In genomic region chr1:37800298-37800697, GRCm38 (mm10) we compare ENCODE assay signal across 21 mouse cellular contexts.
DNase-seq lines count a peak whose midpoint lies in the region; ATAC-seq lines count a peak whose summit lies in the region.
"Had no signal": no experiment of that assay in that cellular context is flagged by ENCODE, and none has a peak within 500 bp of the region (broad histone marks: within the 10 kb centered on the region; RNA-seq: fewer than 3 reads in every experiment).

No protein-coding gene starts in this region.

- DNase-seq in 3T3-L1 (ENCODE audit: low read depth, low spot score), result peak; percentile 24
- DNase-seq in 416B (ENCODE audit: low read depth), result peak; percentile 53
- DNase-seq in MEL-GATA-1-ER (ENCODE audit: extremely low read depth, low read depth), result peak; percentile 4
- DNase-seq in spleen, postnatal 14 days (ENCODE audit: low spot score in 2 of 2), result no peak
- no peak for DNase-seq in ovary, postnatal 36 days (ENCODE audit: low spot score)
- DNase-seq: adrenal gland, postnatal 10 days; adrenal gland, postnatal 36 days; B cell, adult 2 months; cerebellum, adult 18-20 months; cerebellum, adult 9-11 months; cerebellum, postnatal 25 days; embryo, embryonic 11 days; gastrocnemius, postnatal 25 days; heart, adult 18-20 months; heart, postnatal 10 days; heart, postnatal 36 days had no signal

- ATAC-seq in common myeloid progenitor, adult 5-6 weeks (replicated peaks; ENCODE audit: low read depth, poor library complexity, severe bottlenecking), result peak; percentile 32; the same call in 1 of the 2 replicates
- ATAC-seq: forebrain, embryonic 15.5 days; hindbrain, embryonic 16.5 days; intestine, embryonic 15.5 days; Patski had no signal

Comparison
In these comparisons a context has a peak if more than half of its experiments do, and no peak if none do; other contexts are left out.
1. DNase-seq: peak in 3T3-L1 (single experiment), 416B (single experiment) and MEL-GATA-1-ER (single experiment); none in spleen, postnatal 14 days (0 of 2) and ovary, postnatal 36 days (single experiment).